Mouse (Mus musculus) adrenal gland, postnatal 25 days (tissue): Measurements from ENCODE around the gene Alox12b. TPM values are rescaled to one million over a fixed set of nuclear protein-coding genes. Genes with fewer than 3 reads are reported as not detected.

Source experiments
- DNase-seq: peaks from one replicate; pipeline ENCODE4 v3.0.0; 2021; ENCODE audit warnings: mixed read lengths
- total RNA-seq: library from RNA; stranded (reverse); gene quantifications from 2 replicates; pipeline ENCODE4 v1.2.3, GENCODE M21; 2021

The Alox12b gene
- total RNA-seq, 1 experiment from 2014 or later = not detected

DNA sequence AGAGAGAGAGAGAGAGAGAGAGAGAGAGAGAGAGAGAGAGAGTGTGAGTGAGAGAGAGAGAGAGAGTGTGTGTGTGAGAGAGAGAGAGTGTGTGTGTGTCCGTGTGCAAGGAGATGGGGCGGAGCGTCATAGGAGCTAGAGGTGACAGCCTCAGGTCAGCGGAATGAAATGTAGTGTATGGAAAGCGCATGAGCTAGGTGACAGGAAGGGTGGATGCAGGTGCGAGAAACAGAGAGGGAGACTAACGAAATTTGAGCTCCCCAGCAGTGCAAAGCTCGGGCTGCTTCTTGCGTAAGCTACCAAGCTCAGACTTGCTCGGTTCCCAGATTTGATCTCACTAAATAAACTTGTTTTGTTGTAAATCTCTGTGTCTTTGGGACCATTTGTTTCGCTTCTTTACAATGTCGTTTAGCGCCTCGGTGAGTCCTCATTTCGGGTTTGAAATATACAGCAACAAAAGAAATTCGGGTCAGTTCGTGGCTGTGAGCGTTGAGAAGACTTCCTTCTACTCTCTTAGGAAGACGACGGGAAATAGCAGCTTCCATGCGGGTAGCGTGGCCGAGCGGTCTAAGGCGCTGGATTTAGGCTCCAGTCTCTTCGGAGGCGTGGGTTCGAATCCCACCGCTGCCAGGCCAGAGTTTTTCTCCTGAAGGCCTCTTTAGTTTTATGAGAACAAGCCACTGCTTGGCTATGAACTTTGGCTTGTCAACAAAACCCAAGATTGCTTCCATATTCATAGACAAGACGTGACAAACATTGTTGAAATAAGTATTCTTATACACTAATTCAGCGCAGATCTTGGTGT lies 32.9 kb upstream of the Alox12b start:
- peak; percentile 91 for DNase-seq

DNA sequence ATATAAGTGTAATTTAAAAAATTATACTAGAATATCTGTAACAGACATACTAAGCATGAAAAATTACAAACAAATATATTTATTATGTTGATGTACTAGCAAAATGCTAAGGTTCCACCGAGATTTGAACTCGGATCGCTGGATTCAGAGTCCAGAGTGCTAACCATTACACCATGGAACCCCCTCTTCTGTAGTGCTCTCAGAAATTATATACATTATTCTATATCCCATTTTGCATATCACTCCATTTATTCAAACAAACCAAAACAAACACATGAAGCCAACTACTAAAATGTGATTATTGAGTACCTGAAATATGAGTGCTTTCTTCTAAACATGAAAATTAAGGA lies 32.3 kb upstream of the Alox12b start:
- peak; percentile 50 for DNase-seq

DNA sequence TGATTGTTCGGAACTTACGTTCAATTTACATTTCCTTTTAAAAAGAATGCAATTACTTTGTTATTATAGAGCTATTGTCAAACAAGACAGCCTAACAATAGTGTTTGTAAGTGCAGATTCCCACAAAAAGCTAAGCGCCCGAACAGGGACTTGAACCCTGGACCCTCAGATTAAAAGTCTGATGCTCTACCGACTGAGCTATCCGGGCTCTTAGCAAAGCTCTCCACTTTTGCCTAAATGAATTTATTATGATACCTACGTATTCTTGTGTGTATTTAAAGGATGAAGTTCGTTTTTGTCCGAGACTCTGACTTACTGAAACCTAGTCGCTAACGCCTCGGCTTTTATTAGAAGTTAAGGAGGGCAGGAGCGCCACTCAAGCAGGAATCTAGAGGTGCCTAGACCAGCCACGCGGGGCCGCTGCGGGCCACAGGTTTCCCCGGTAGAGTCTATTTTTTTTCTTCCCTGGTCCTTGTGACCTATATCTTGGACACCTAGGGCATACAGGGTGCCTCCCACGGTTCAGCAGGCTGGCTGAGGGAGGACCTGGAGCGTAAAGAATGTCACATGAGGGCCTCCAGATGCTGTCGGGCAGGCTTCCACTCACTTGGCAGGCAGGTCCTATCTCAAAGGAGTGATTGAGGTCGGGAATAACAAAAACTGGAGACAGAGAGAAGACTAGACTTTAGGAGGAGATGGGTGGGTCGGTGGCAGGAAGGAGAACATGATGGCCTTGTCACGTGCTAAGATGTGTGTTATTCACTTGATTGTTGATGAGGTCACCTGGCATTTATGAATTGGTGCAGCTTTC lies 31.5 kb upstream of the Alox12b start:
- peak; percentile 70 for DNase-seq

DNA sequence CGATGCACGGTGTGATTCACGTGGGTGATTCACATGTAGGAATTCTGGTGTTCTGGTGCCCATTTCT lies 31.1 kb upstream of the Alox12b start, which contains the start of gene Aloxe3:
Gene Aloxe3 (plus strand): TSS at position 45 of the 67 bp plus-strand sequence.
- no peak for DNase-seq

DNA sequence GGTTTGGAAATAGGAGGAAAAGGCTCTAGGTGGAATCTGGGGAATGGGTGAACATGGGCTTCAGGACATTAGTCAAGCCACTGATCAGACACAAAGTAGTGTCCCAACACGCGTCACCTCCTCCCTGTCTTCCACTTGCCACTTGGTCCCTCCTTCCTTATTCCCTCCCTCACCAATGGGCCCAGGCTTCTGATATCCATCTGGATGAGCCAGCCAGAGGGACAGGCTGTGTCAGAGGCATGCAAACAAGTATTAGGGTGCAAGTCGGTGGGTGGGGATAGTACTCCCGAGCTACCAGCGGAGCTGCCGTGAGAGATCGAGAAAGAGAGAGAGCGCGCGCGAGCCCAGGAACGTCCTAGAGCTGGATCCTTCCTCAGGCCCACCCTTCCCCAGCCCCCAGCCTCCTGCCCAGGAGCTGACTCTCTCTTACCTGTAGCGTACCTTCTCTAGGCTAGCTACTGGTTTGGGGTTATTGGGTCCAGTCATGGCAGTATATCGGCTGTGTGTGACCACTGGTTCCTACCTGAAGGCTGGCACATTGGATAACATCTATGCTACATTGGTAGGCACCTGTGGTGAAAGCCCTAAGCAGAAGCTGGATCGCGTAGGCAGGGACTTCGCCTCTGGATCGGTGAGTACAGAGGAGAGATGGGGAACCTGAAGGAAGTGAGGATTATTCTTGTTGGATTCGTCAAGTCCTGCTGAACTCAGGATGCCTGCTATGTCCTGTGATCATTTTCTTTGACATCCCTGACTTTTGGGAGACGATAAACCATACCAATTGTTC lies 30.7 kb upstream of the Alox12b start:
- no peak for DNase-seq

DNA sequence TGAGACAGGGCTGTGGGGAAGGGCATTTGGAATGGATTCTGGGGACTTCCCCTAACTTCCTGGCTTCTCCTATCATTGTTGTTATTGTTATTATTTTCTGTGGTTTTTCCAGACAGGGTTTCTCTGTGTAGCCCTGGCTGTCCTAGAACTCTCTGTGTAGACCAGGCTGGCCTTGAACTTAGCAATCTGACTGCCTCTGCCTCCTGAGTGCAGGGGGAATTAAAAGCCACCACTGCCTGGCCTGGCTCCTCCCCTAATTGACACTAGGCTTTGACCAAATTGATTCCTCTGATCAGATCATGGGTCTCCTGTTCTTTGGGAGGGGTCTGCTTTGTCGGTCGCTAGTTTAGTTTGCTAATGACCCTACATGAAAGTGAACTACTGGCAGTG lies 30.1 kb upstream of the Alox12b start:
- DNase-seq = no peak

DNA sequence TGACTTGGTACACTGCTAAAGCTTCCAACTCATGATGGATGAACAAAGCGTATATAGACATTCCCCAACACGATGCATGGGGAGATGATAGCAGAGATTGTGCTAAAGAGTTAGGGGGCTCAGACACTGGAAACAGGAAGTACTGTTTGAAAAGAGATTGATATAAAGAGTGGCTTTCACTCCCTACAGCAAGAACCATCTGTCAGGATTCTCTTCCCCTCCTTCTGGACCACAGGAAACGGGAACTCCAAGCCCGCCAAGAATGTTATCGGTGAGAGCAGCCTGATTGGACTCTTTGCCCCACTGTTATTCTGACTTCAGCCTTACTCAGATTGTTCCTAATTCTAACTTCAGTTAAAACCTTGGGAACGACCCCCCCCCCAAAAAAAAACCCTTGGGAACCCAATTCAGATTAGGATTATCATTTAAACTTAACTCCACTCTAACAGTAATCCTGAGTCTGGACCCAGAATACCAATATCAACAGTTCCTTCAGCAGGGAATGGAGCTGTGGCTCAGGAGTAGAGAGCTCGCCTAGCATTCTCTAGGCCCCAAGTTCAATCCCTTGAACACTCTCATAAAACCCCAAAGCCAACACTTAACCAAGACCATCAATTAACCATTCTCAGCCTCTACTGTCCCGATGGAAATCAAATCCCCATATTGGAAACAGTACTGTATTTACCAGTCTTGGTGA lies 28.2 kb upstream of the Alox12b start:
- no peak for DNase-seq

DNA sequence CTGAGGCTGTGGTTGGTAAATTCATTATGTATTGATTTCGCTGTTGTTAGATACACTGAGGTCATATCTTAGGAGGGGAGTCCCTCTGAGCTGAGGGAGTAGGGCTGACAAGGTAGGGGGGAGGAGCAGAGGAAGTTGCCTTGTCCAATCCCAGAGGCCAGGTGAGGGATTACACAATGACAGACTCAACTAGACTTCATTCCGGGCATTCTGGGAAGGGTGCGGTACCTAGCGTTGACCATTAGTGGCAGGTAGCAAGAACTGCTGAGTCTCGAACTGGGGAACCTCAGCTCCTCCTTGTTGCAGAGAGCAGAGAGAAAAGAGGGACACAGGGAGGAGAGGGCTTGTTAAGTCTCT lies 23.2 kb upstream of the Alox12b start:
- no peak for DNase-seq

DNA sequence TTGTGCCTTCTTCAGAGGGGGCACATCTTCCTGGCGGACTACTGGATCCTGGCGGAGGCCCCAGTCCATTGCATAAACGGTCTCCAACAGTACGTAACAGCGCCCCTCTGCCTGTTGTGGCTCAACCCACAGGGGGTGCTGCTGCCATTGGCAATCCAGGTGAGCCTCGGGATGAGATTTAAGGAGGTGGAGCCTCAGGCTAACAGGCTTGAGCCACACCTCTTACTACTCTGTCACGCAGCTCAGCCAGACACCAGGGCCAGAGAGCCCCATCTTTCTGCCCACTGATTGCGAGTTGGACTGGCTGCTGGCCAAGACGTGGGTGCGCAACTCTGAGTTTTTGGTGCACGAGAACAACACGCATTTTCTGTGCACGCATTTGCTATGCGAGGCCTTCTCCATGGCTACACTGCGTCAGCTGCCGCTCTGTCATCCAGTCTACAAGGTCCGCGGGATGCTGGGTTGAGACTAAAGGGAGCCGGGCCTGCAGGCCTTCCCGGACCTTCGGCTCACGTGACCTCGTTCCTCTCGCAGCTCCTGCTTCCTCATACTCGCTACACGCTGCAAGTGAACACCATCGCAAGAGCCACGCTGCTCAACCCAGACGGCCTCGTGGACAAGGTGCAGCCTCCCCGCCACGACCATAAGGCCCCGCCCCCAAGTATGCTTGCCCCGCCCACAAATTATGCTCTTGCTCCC lies 22.7 kb upstream of the Alox12b start:
- DNase-seq = peak; percentile 64

DNA sequence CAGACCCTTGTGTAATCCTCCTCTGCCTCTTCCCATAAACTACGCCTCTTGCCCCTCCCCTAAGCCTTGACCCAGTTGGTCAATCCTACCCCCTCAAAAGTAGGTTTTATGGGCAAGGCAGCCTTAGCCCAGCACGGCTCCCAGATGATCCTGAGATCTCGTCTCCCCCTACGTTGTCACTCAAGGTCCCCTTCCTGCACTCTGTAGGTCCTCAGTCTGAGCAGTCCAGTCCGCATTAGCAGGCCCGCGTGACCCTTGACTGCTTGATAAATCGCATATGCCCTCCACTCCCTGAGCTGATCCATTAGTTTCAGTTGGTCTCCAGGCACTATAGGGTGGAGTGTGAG lies 22.2 kb upstream of the Alox12b start:
- no peak for DNase-seq

DNA sequence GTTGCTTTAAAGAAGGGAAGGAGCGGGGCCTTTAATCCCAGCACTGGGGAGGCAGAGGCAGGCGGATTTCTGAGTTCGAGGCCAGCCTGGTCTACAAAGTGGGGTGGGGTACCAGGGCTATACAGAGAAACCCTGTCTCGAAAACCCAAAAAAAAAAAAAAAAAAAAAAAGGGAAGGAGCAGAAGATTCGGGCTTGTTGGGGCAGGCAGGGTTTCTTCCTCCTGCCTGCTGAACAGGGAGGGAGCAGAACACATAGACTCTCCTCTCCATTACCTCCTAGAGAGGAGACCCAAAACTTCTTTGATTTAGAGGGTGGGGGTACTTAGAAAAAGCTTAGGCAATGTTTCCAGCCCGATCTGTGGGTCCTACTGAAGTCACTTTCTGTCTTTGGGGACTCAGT lies 21.4 kb upstream of the Alox12b start:
- DNase-seq = no peak

DNA sequence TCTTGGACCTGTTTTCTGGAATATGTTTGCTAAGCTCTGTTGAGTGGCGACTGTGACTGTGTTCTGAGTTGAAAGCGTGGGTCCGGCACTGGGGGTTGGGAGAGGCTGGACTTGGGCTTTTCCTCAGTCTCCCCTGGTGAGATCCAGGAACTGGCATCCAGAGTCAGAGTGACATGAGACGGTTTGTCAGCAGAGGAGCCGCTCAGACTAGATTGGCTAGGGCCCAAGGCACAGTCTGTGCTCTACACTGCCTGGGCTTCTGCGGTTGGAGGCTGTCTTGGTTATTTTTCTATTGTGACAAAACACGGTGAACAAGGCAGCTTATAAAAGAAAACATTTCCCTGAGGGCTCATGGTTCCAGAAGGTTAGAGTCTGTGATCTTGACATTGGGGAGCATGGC lies 9.2 kb upstream of the Alox12b start:
- peak; percentile 33 for DNase-seq

DNA sequence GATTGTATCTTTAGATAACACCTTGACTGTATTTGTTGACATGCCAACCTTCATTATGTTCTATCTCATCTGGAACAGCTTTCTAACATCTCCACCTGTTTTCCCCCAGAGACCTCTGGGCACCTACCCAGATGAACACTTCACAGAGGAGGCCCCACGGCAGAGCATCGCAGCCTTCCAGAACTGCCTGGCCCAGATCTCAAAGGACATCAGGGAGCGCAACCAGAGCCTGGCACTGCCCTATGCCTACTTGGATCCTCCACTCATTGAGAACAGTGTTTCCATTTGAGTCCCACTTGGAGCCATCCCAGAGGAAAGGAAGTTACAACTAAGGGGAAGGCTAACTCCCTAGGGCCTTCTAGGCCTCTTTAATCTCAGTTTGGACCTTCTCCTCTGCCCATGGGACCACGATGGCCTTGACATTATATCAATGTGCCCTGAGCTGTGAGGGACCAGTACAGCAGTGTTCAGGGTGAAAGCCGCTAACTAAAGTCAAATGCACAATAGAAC lies 8.3 kb upstream of the Alox12b start:
- no peak for DNase-seq

DNA sequence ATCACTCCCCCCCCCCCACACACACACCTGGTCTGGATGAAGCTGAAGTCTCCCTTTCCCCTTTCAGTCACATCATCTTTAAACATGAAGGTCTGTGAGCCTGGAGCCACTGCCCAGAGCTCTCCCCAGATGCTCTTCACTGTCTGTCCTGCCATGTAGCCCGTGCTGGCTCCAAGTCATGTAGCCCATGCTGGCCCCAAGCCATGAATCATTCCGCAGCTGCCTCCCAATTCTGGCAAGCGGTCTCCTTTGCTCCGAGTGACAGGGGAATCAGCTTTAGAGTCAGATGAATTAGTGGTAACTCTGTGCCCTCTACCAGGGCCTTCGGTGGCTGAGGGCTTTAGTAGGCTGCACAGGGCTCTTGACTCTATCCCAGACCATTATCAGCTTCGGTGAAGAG lies 7.1 kb upstream of the Alox12b start:
- no peak for DNase-seq

DNA sequence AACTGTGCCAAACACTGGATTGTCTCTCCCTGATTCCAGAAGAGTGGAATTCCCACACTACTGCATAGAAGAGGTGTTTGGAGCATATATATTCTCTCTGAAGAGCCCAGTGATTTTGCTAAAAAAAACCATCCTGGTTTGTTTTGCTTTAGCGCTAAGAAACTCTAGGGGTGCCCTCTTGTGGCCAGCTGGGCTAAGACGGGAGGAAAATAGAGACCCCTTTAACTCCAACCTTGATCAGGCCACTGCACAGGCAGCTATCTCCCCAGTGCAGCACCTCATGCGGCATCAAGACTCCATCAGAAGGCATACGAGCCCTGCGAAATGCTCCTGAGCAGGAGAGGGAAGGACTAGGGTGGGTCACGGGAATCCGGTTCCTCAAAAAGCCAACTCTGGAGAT lies 6.3 kb upstream of the Alox12b start:
- DNase-seq = peak; percentile 76

DNA sequence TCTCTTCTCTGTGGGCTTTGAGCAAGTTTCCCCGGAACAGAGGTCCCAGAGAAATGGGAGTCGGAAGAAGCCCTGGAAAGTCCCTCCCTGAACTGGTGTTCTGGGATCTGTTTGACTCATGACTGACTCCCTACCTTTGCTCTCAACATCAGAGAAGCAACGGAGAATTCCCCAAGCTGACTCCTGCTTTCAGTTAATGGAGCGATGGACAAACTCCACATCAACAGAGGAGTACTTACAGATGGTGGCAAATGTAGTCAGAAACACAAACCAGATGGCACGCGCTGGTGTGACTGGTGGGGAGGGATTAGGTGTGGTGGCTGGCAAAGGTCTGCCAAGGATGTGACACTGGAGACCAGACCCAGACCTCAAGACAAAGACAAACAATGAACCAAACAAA lies 5.8 kb upstream of the Alox12b start:
- no peak for DNase-seq

DNA sequence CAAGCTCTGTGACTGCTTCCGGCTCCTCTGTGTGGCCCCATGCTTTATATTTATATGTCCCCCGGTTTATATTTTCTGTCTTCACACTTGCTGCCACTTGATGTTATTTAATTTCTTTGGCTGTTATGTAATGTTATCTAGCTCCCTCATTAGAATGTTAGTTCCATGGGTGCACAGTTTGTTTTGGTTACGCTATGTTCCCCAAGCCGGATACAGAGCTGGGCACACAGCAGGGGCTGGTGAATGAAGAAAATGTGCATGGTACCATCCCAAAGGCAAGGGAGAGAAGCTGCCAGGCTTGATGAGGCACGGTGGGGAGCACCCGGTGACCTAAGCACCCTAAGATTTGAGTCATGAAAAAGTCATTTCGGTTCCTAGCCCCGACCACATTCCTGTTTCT lies 3.0 kb upstream of the Alox12b start:
- DNase-seq = no peak

DNA sequence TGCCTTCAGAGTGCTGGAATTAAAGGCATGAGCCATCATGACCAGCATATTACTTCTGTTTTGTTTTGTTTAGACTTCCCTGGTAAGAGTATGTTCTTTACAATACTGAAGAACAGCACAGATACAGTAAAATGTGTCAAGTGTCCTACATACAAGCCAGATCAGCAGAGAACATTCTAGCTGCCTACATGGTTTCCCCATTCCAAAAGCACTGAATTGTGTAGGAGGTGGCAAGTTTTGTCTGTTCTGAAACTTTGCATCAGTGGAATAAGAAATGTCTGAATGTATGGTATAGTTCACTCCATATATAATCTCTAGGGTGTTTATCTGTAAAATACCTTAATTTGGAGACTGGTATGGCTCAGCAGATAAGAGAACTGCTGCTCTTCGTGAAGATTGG lies 1.4 kb upstream of the Alox12b start:
- no peak for DNase-seq

DNA sequence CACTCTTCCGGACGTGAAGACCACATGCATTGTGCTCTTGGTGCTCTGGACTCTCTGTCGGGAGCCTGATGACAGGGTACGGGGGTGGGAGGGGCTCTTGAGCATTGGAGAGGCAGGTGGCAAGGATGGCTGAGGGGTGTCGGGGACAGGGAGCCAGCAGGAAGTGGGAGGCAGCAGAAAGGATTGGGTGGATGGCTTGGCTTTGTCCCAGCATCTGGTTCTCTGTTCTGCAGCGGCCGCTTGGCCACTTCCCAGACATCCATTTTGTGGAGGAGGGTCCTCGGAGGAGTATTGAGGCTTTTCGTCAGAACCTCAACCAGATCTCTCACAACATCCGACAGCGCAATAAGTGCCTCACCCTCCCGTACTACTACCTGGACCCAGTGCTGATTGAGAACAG lies 12.5 kb downstream of the Alox12b start:
- no peak for DNase-seq

DNA sequence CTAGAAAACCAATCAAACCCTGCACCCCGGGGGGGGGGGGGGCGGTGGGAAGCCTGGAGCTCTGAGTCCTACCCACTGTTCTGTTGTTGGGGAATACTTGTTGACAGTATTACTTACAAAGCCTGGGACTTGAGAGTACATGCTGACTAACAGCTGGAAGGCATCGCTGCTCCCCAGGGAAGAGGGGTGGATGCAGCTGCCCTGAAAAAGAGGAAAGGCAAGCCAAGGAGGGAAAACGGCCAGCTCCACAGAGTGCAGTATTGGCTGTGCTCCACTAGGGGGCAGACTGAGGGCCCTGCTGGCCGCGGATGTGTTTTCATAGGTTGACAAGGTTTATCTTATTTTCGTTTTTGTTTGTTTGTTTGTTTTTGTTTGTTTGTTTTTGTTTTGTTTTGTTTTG lies 14.8 kb downstream of the Alox12b start:
- peak; percentile 61 for DNase-seq

DNA sequence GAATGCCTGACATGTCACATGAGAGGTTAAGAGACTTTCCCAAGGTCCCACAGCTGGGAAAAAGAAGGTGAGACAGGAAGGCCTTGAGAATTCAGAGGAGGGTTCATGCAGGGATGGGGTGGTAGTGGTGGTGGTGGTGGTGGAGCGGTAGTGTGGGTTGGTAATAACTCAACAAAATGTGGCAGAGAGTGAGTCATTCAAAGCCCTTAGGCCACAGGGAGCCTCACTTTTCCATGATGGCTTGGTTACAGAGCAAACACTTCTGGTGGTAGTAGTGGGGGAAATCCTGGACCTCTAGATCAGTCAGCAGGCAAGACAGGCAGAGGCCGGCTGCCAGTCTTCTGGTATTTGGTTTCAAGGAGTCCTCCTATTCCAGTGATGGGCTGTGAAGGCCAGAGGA lies 15.8 kb downstream of the Alox12b start:
- DNase-seq = no peak

DNA sequence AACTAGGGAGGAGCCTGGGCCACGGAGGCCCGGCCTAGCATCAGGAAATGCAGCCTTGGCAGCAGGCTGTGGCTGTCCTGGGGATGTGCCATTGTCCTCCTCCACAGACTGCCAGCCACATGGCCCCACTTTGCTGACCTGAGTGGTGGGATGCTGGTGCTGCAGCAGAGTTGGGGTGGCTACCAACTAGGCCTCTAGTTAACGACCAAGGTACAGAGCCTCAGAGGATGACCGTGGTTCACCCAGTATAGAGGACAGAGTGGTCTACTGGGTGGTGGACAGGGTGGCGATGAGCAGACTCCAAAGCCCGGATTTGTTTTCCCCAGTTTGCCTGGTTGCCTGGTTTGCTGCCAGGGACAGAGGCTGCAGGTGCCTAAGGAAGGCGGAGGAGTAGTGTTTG lies 17.9 kb downstream of the Alox12b start:
- no peak for DNase-seq
